Mouse (Mus musculus) right cerebral cortex, adult 18-20 months (tissue): ENCODE results near the gene Olfr561.

ENCODE experiments used
- DNase-seq: peaks from one replicate; pipeline ENCODE4 v3.0.0; 2022; ENCODE audit warnings: mixed read lengths

Olfr561 gene

GRCm38 (mm10) chr7:102770921-102771320, at the start of gene Olfr561:
Gene Olfr561 (plus strand): TSS chr7:102771221.
- DNase-seq: no peak

GRCm38 (mm10) chr7:102727391-102727790, 43.6 kb upstream of the Olfr561 start, which contains the start of gene Olfr559:
Gene Olfr559 (minus strand): TSS chr7:102727491.
- DNase-seq: no peak

DNA sequence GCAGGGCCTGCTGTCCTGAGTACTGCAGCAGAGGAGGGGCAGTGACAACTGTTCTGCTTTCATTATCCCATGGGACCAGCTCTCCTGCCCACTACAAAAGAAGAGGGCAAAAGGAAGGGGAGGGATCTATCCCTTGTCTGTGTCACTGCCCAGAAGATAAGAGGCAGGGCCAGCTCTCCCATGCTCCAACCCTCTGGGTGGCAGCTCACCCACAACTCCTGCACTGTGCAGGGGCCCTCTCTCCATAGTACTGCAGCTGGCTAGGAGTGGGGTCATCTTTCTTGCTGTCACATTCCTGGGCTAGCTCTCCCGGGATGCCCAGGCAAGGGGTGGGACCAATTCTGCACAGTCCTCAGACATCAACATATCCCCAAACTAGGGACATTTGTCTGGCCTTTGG, 37.2 kb upstream of the Olfr561 start:
- no peak for DNase-seq

- DNase-seq: no peak
Measured at GRCm38 (mm10) chr7:102737705-102738104, 33.3 kb upstream of the Olfr561 start.

DNA sequence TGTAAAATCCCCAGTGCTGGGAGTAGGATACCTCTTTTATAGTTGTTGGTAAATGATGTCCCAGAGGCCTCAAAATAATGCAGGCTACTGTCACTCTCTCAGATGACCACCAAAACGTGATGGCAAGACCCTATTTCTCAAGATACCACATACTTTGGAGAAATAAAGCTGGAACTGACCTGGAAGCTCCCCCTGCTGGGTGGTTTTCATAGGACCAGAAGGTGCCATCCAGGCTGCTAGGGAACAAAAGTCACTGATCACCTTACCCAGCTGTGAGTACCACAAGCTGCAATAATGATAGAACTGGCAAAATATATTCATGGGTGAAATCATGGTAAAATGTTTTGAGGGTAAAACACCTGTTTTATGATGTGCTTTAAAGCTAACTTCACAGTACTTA, 18.9 kb upstream of the Olfr561 start:
- DNase-seq: no peak

DNA sequence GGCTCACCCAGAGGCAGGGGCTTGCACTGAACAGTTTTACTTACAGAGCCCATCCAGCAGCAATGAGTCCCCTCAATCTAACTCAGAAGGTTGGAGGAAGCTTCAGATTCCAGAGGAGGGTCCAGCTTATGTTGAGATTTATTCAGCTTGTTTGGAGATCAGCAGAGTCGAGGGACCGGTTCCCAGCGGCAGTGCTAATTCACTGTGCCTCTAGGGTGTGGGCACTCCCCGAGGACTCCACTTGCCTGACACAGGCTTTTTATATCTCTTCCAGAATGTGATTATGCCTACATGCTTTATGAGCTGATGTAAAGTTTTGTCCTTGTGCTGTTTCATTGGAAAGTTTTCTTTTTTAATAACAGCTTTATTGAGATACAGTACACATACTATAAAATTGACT, 11.8 kb upstream of the Olfr561 start, which contains the start of the genes Olfr560 and Olfr78:
Olfr560 (minus strand) TSS at position 101 of the 400 bp plus-strand sequence.
Olfr78 (minus strand) TSS at position 206 of the 400 bp plus-strand sequence.
- no peak for DNase-seq

GRCm38 (mm10) chr7:102803180-102803579, 32.2 kb downstream of the Olfr561 start, which contains the start of gene Olfr564:
Gene Olfr564 (plus strand): TSS chr7:102803480.
- no peak for DNase-seq
